Mouse (Mus musculus) right cerebral cortex, postnatal 10 days (tissue): ENCODE data around the gene Fam240a.

Source experiments
- DNase-seq, 2 experiments: peaks; one replicate each; pipeline ENCODE4 v3.0.0; 2021; ENCODE audit warnings: low spot score in 2 of 2

Gene Fam240a

GRCm38 (mm10) chr9:110893429-110893828 is 23.2 kb downstream of the Fam240a start:
- no peak for DNase-seq

DNA sequence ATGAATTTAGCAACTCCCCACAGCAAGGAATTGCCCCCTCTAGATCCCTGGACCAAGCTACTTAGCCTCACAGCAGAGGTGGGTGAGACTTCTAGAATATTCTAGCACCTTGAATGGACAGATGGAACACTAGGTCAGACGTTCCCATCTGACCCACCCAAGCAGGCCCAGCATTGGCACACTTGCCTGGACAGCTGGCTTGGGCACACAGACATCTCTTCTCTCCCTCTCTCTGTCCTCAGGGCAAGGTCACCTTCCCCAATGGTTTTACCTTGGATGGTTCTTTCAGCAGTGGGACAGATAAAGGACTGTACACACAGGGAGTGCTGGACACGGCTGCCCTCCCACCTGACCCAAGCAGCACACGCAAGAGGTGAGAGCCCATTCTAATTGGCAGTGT is 24.1 kb downstream of the Fam240a start:
- no peak for DNase-seq

DNA sequence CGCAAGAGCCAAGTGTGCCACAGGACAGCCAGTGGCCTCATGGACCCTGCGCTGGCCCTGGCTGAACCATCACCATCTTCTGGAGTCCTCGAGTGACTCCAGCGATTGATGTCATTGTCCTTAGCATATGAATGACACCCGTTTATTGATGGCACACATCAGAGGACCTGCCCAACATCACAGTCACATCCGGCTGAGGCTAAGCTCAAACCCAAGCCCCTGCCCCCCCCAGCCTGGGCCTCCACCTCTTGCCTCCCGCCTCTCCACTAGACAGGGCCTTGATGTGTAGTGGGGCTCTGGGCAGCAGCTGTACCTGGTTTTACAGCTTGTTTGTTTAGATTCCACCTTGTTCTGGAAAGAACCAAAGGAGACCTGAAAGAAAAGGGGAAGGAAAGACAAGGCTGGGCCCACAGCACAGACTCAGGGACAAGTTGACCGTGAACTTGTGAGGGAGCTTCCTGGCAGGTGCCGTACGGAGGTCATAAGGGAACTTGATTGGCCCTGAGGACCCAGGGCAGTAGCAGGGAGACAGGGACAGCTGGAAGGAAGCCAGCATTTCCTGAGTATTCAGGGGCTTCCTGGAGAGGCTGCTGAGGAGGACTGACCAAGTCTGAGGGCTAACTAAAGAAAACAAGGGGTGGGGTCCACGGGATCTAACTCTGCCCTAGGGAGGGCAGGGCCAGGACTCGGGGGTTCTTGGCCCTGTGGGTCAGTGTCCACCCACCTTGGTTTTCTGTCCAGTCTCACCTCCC is 25.4 kb downstream of the Fam240a start:
- no peak for DNase-seq

DNA sequence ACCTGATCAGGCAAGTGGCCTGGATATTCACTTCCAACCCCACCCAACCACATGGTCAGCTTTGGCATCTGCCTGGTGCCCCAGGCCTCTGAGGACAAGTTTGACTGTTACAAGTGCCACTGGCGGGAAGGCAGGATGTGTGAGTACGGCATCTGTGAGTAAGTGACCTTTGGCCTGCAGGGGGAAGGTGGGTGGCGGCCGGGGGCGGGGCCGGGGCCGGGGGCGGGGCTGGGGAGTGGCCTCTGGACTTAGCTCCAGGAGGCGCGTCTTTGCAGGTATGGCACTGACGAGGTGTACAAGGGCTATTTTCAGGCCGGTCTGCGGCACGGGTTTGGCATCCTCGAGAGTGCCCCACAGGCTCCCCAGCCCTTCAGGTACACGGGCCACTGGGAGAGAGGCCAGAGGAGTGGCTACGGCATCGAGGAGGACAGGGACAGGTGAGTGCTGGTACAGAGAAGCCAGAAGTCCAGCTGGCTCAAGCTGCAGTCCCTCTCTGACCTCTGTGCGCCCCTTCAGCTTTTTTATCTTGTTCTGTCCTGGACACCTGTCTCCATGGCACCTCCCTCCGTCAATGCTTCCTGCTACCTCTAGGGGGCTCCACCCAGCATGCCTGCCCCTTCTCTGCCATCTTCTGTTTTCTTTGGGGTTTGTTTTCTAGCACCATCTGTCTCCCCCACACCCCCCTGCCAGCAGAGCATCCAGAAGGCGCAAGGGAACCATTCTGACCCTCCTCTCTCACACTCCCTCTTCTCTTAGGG is 26.5 kb downstream of the Fam240a start:
- DNase-seq: no peak

- DNase-seq: no peak
Observed at GRCm38 (mm10) chr9:110888935-110889334, 27.7 kb downstream of the Fam240a start.

GRCm38 (mm10) chr9:110887388-110888303 is 29.0 kb downstream of the Fam240a start:
- DNase-seq: no peak

GRCm38 (mm10) chr9:110881953-110882352 is 34.7 kb downstream of the Fam240a start:
- DNase-seq: no peak

- no peak for DNase-seq
Observed at GRCm38 (mm10) chr9:110880772-110881171, 35.9 kb downstream of the Fam240a start.

- peak; percentile 57 to 59 for DNase-seq
Observed at GRCm38 (mm10) chr9:110879998-110880561, 36.6 kb downstream of the Fam240a start, which contains the start of gene Tmie. Gene Tmie, minus strand, starts transcription at chr9:110880113.

- DNase-seq: peak; percentile 69
Observed at GRCm38 (mm10) chr9:110879191-110879920, 37.3 kb downstream of the Fam240a start, which contains the start of gene Als2cl. Gene Als2cl, plus strand, starts transcription at chr9:110879870.

DNA sequence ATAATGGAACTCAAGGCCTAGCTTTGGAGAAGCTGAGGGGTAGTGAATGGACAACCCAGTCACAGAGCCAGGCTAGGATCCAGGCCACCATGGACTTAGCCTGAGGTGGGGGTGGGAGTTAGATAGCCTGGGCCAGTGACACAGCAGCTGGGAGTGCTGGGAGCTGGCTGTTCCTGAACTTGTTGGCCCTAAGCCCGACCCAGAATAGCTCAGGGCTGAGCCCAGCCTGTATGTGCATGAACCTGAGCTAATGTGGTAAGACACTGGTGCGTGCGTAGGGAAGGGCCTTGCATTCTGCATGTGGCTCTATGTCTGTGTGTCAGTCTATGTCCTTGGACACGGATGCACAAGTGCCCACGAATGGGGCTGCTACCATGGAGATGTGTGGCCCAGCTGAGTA is 38.8 kb downstream of the Fam240a start:
- peak; percentile 65 to 70 for DNase-seq

- DNase-seq: no peak
Observed at GRCm38 (mm10) chr9:110877353-110877752, 39.3 kb downstream of the Fam240a start.

- no peak for DNase-seq
Observed at GRCm38 (mm10) chr9:110875288-110875695, 41.4 kb downstream of the Fam240a start.

GRCm38 (mm10) chr9:110874660-110875191 is 41.9 kb downstream of the Fam240a start:
- no peak for DNase-seq

- DNase-seq: peak; percentile 90 to 94
Observed at GRCm38 (mm10) chr9:110873681-110874659, 42.7 kb downstream of the Fam240a start.

- peak in 1 of 2 experiments; percentile 71 for DNase-seq
Observed at GRCm38 (mm10) chr9:110871030-110871429, 45.6 kb downstream of the Fam240a start.
